Mouse (Mus musculus): Measurements from ENCODE around the gene Unc5cl.

DNA sequence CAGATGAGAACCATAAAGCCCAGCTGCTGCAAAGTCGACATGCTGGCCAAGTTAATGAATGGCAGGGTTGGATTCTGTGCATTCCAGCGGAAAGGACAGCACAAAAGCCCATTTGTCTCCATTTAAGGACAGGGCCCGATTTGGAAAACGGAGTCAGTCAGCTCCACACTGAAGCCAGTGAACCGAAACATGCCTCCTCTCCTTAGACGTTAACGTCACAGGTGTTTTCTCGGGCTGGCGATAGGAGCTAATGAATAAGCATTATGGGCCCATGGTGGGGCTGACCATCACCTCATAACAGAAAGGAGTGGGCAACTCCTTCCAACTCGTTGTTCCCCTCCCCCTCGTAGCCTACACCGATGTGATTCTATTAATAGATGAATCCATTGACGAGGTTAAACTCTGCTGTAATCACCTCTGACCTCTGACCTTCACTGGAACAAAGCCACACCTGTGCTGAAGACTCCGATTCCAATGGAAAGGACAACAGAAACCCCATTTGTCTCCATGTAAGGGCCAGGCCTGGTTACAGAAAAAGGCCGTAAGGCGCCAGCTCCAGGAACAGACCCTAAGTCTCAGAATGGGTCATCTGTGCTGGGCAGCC lies 11.1 kb upstream of the Unc5cl start:
- no peak for TF ChIP-seq CTCF (IDR thresholded peaks at IDR 0.05; ENCODE audit: low read depth)
- TF ChIP-seq EP300 (IDR thresholded peaks at IDR 0.05; ENCODE audit: low read depth), result no peak

All from liver, embryonic 14.5 days (tissue).